ENCODE assay signal across 8 mouse cellular contexts in genomic region chr4:135494521-135495396, GRCm38 (mm10). TPM values are rescaled to one million over a fixed set of nuclear protein-coding genes. Genes with fewer than 3 reads are reported as not detected.
A peak's percentile ranks its signal among the peaks of the same experiment; 100 is the strongest.
DNase-seq lines count a peak whose midpoint lies in the region; ATAC-seq and TF ChIP-seq lines count a peak whose summit lies in the region.

Stpg1 (plus strand) TSS chr4:135494790.
Nipal3 (minus strand) TSS chr4:135495038.

- peak within 1 kb of the TSS; percentile 85 for H3K4me3 ChIP-seq in hindbrain, embryonic 10.5 days
- peak within 1 kb of the TSS; percentile 55 for H3K4me3 ChIP-seq in lung, postnatal 0 days (ENCODE audit: low read depth, low read length)

- peak within 1 kb of the TSS; percentile 95 for H3K4me2 ChIP-seq in lung, postnatal 0 days (replicated peaks; ENCODE audit: low read depth, low read length)

- H3K36me3 ChIP-seq in hindbrain, embryonic 10.5 days: 0 out of 2 replicates have a peak, but pooled peaks cover under 1% of the 10 kb centered on the region
- H3K36me3 ChIP-seq in lung, postnatal 0 days (ENCODE audit: insufficient read depth, low read length): 0 out of 2 replicates have a peak, but pooled peaks cover 3% of the 10 kb centered on the region

- peak within 1 kb of the TSS; percentile 83 for H3K27ac ChIP-seq in hindbrain, embryonic 10.5 days
- peak within 1 kb of the TSS; percentile 90 for H3K27ac ChIP-seq in lung, postnatal 0 days (ENCODE audit: low read length)

- DNase-seq in MN1 (ENCODE audit: low spot score): peak; percentile 97
- DNase-seq in cerebellum, adult 9-10 months: peak; percentile 97
- DNase-seq in hindbrain, embryonic 10.5 days (ENCODE audit: low spot score): peak; percentile 91
- peak; percentile 92 for DNase-seq in layer of hippocampus, adult 9-11 months
- DNase-seq in lung, postnatal 0 days (ENCODE audit: low spot score): peak; percentile 97
- DNase-seq in ovary, postnatal 36 days (ENCODE audit: low spot score): peak; percentile 83
- peak; percentile 88 for DNase-seq in thymus, postnatal 25 days

- no peaks in the 10 kb centered on the region for H3K27me3 ChIP-seq in hindbrain, embryonic 10.5 days (ENCODE audit: insufficient read depth, poor library complexity, severe bottlenecking)
- H3K27me3 ChIP-seq in lung, postnatal 0 days (replicated peaks; ENCODE audit: insufficient read depth, low read length): no peaks in the 10 kb centered on the region

- peak; percentile 96 for ATAC-seq in frontal cortex, adult (ENCODE audit: low TSS enrichment)
- peak; percentile 94 for ATAC-seq in lung, postnatal 0 days

- no peaks in the 10 kb centered on the region for H3K9me3 ChIP-seq in hindbrain, embryonic 10.5 days
- H3K9me3 ChIP-seq in lung, postnatal 0 days (ENCODE audit: low read length): no peaks in the 10 kb centered on the region

- no peak; the same call in 1 of the 2 replicates for TF ChIP-seq EP300 in lung, postnatal 0 days (IDR thresholded peaks at IDR 0.05)

- peak within 1 kb of the TSS; percentile 39; the same call in 1 of the 2 replicates for H3K9ac ChIP-seq in lung, postnatal 0 days (replicated peaks; ENCODE audit: low read depth)

- H3K4me1 ChIP-seq in hindbrain, embryonic 10.5 days (replicated peaks): peaks cover 27% of the 10 kb centered on the region
- no peaks in the 10 kb centered on the region; the same call in 1 of the 2 replicates for H3K4me1 ChIP-seq in lung, postnatal 0 days (ENCODE audit: insufficient read depth, low read depth, low read length)

- under 1% methylated on average over 53 of the region's 53 CpGs for WGBS in hindbrain, embryonic 10.5 days
- WGBS in lung, postnatal 0 days: under 1% methylated on average over 52 of the region's 53 CpGs

- peak; percentile 74 for TF ChIP-seq CTCF in lung, postnatal 0 days (IDR thresholded peaks at IDR 0.05)

RNA-seq across cellular contexts. Expression of gene Stpg1, which starts in this region (rescaled TPM):
- 0.66 and 1.2 TPM in 2 replicates for polyA plus RNA-seq in hindbrain, embryonic 10.5 days (2016; fragmentation: Nextera tagmentation; extraction: Ambion mirVana)
- polyA plus RNA-seq in lung, postnatal 0 days (2015; fragmentation: Nextera tagmentation; extraction: Ambion mirVana): 0.83 and 0.85 TPM in 2 replicates

RNA-seq across cellular contexts. Expression of gene Nipal3, which starts in this region (rescaled TPM):
- 1.8 and 2.5 TPM in 2 replicates for polyA plus RNA-seq in hindbrain, embryonic 10.5 days (2016; fragmentation: Nextera tagmentation; extraction: Ambion mirVana)
- 9.7 and 12.0 TPM in 2 replicates for polyA plus RNA-seq in lung, postnatal 0 days (2015; fragmentation: Nextera tagmentation; extraction: Ambion mirVana)

Comparison
In these comparisons a context has a peak if more than half of its experiments do, and no peak if none do; other contexts are left out.
1. Peak in every context shown above with its lines: DNase-seq, ATAC-seq, H3K4me3 ChIP-seq and H3K27ac ChIP-seq.